Mouse (Mus musculus): ENCODE results near the gene Kif18b. TPM values are rescaled to one million over a fixed set of nuclear protein-coding genes. Genes with fewer than 3 reads are reported as not detected.

Gene Kif18b
- polyA plus RNA-seq, 1 experiment from 2014 or later: 1.9 TPM

GRCm38 (mm10) chr11:102930672-102931071 is 5.7 kb upstream of the Kif18b start:
- Histone ChIP-seq H3K9ac (replicated peaks) (no peak overlapping the region), H3K36me3 (no peaks in the 10 kb centered on the region), H3K27me3 (replicated peaks) (peaks cover 23% of the 10 kb centered on the region; the same call in 1 of the 2 replicates), H3K4me2 (no peak overlapping the region), H3K27ac (replicated peaks) (no peak overlapping the region), H3K4me1 (no peaks in the 10 kb centered on the region), H3K9me3 (replicated peaks) (no peaks in the 10 kb centered on the region), H3K4me3 (replicated peaks) (no peak overlapping the region)
- no peak for ATAC-seq (ENCODE audit: low FRiP score)
- WGBS: 88% methylated on average over 10 of the region's 10 CpGs

GRCm38 (mm10) chr11:102925351-102925717 is 410 bp upstream of the Kif18b start:
- Histone ChIP-seq H3K4me3 (replicated peaks) (peak overlapping the region; percentile 62), H3K36me3 (no peaks in the 10 kb centered on the region), H3K27me3 (replicated peaks) (peaks cover 5% of the 10 kb centered on the region; the same call in 1 of the 2 replicates), H3K4me2 (peak overlapping the region; percentile 94), H3K27ac (replicated peaks) (peak overlapping the region; percentile 74), H3K9ac (replicated peaks) (peak overlapping the region; percentile 46), H3K4me1 (peaks cover 11% of the 10 kb centered on the region), H3K9me3 (replicated peaks) (no peaks in the 10 kb centered on the region)
- 0 out of 2 replicates have a peak, but pooled peaks have one; percentile 28 for ATAC-seq (ENCODE audit: low FRiP score)
- WGBS: 1% methylated on average over 10 of the region's 10 CpGs

GRCm38 (mm10) chr11:102921491-102921890 is 3.4 kb downstream of the Kif18b start:
- ATAC-seq (ENCODE audit: low FRiP score): no peak
- no peaks in the 10 kb centered on the region for H3K9me3 ChIP-seq (replicated peaks)
- H3K36me3 ChIP-seq: no peaks in the 10 kb centered on the region
- no peaks in the 10 kb centered on the region for H3K27me3 ChIP-seq (replicated peaks)
- H3K4me3 ChIP-seq (replicated peaks): no peak overlapping the region
- WGBS: 74% methylated on average over 6 of the region's 6 CpGs
- H3K9ac ChIP-seq (replicated peaks): 0 out of 2 replicates have a peak overlapping the region, but pooled peaks have one; percentile 17
- peaks cover 11% of the 10 kb centered on the region for H3K4me1 ChIP-seq
- H3K27ac ChIP-seq (replicated peaks): no peak overlapping the region
- H3K4me2 ChIP-seq: no peak overlapping the region

- no peaks in the 10 kb centered on the region for H3K36me3 ChIP-seq
- H3K4me2 ChIP-seq: no peak overlapping the region
- ATAC-seq (ENCODE audit: low FRiP score): no peak
- H3K4me1 ChIP-seq: 0 out of 2 replicates have a peak, but pooled peaks cover 2% of the 10 kb centered on the region
- no peak overlapping the region for H3K4me3 ChIP-seq (replicated peaks)
- 60% methylated on average over 4 of the region's 4 CpGs for WGBS
- H3K27ac ChIP-seq (replicated peaks): no peak overlapping the region
- no peak overlapping the region for H3K9ac ChIP-seq (replicated peaks)
- H3K27me3 ChIP-seq (replicated peaks): no peaks in the 10 kb centered on the region
- H3K9me3 ChIP-seq (replicated peaks): no peaks in the 10 kb centered on the region
Observed at GRCm38 (mm10) chr11:102918077-102918476, 6.8 kb downstream of the Kif18b start.

- Histone ChIP-seq H3K4me2 (no peak overlapping the region), H3K9ac (replicated peaks) (no peak overlapping the region), H3K27me3 (replicated peaks) (no peaks in the 10 kb centered on the region), H3K4me3 (replicated peaks) (no peak overlapping the region), H3K36me3 (no peaks in the 10 kb centered on the region), H3K27ac (replicated peaks) (no peak overlapping the region), H3K4me1 (0 out of 2 replicates have a peak, but pooled peaks cover 3% of the 10 kb centered on the region), H3K9me3 (replicated peaks) (no peaks in the 10 kb centered on the region)
- 94% methylated on average over 9 of the region's 9 CpGs for WGBS
- no peak for ATAC-seq (ENCODE audit: low FRiP score)
Observed at GRCm38 (mm10) chr11:102915380-102915779, 9.5 kb downstream of the Kif18b start.

- no peak for ATAC-seq (ENCODE audit: low FRiP score)
- no peak overlapping the region for H3K9ac ChIP-seq (replicated peaks)
- 54% methylated on average over 7 of the region's 7 CpGs for WGBS
Observed at GRCm38 (mm10) chr11:102911376-102911775, 13.5 kb downstream of the Kif18b start.

GRCm38 (mm10) chr11:102903654-102904053 is 21.3 kb downstream of the Kif18b start:
- WGBS: 62% methylated on average over 7 of the region's 7 CpGs
- no peak overlapping the region for H3K27ac ChIP-seq (replicated peaks)
- ATAC-seq (ENCODE audit: low FRiP score): no peak
- H3K4me2 ChIP-seq: no peak overlapping the region
- H3K36me3 ChIP-seq: no peaks in the 10 kb centered on the region
- peaks cover 17% of the 10 kb centered on the region for H3K4me1 ChIP-seq
- H3K4me3 ChIP-seq (replicated peaks): no peak overlapping the region
- peaks cover 8% of the 10 kb centered on the region; the same call in 1 of the 2 replicates for H3K27me3 ChIP-seq (replicated peaks)
- no peaks in the 10 kb centered on the region for H3K9me3 ChIP-seq (replicated peaks)
- H3K9ac ChIP-seq (replicated peaks): no peak overlapping the region

More at GRCm38 (mm10) chr11:102911376-102911775, 13.5 kb downstream of the Kif18b start:
- Histone ChIP-seq H3K4me3 (replicated peaks) (no peak overlapping the region), H3K4me1 (0 out of 2 replicates have a peak, but pooled peaks cover 3% of the 10 kb centered on the region), H3K36me3 (no peaks in the 10 kb centered on the region), H3K9me3 (replicated peaks) (no peaks in the 10 kb centered on the region), H3K4me2 (no peak overlapping the region), H3K27me3 (replicated peaks) (no peaks in the 10 kb centered on the region), H3K27ac (replicated peaks) (no peak overlapping the region)

GRCm38 (mm10) chr11:102902107-102902506 is 22.8 kb downstream of the Kif18b start:
- Histone ChIP-seq H3K27ac (replicated peaks) (no peak overlapping the region), H3K4me1 (peaks cover 25% of the 10 kb centered on the region), H3K4me3 (replicated peaks) (no peak overlapping the region), H3K9ac (replicated peaks) (no peak overlapping the region), H3K27me3 (replicated peaks) (peaks cover 9% of the 10 kb centered on the region; the same call in 1 of the 2 replicates), H3K9me3 (replicated peaks) (no peaks in the 10 kb centered on the region), H3K36me3 (no peaks in the 10 kb centered on the region), H3K4me2 (no peak overlapping the region)
- 82% methylated on average over 5 of the region's 5 CpGs for WGBS
- no peak for ATAC-seq (ENCODE audit: low FRiP score)

GRCm38 (mm10) chr11:102901199-102901598 is 23.7 kb downstream of the Kif18b start:
- H3K9ac ChIP-seq (replicated peaks): no peak overlapping the region
- peaks cover 14% of the 10 kb centered on the region for H3K27me3 ChIP-seq (replicated peaks)
- WGBS: 72% methylated on average over 4 of the region's 4 CpGs
- peaks cover 25% of the 10 kb centered on the region for H3K4me1 ChIP-seq
- H3K4me3 ChIP-seq (replicated peaks): no peak overlapping the region
- H3K4me2 ChIP-seq: no peak overlapping the region
- no peak for ATAC-seq (ENCODE audit: low FRiP score)
- H3K36me3 ChIP-seq: no peaks in the 10 kb centered on the region
- no peak overlapping the region for H3K27ac ChIP-seq (replicated peaks)
- no peaks in the 10 kb centered on the region for H3K9me3 ChIP-seq (replicated peaks)

- 11% methylated on average over 7 of the region's 7 CpGs for WGBS
- Histone ChIP-seq H3K27me3 (replicated peaks) (peaks cover 18% of the 10 kb centered on the region), H3K4me1 (peaks cover 25% of the 10 kb centered on the region)
Observed at GRCm38 (mm10) chr11:102900763-102901162, 24.2 kb downstream of the Kif18b start, which contains the start of gene Gfap. Gene Gfap, minus strand, starts transcription at chr11:102900912.

GRCm38 (mm10) chr11:102898408-102898807 is 26.5 kb downstream of the Kif18b start:
- WGBS: 63% methylated on average over 9 of the region's 9 CpGs
- Histone ChIP-seq H3K27ac (replicated peaks) (peak overlapping the region; percentile 30; the same call in 1 of the 2 replicates), H3K36me3 (no peaks in the 10 kb centered on the region), H3K4me1 (peaks cover 13% of the 10 kb centered on the region), H3K4me3 (replicated peaks) (no peak overlapping the region), H3K9ac (replicated peaks) (no peak overlapping the region), H3K27me3 (replicated peaks) (peaks cover 40% of the 10 kb centered on the region), H3K4me2 (no peak overlapping the region), H3K9me3 (replicated peaks) (no peaks in the 10 kb centered on the region)
- ATAC-seq (ENCODE audit: low FRiP score): peak; percentile 60; the same call in 1 of the 2 replicates

More at GRCm38 (mm10) chr11:102900763-102901162, 24.2 kb downstream of the Kif18b start, which contains the start of gene Gfap:
- Histone ChIP-seq H3K36me3 (no peaks in the 10 kb centered on the region), H3K27ac (replicated peaks) (no peak within 1 kb of the TSS), H3K4me2 (no peak within 1 kb of the TSS), H3K9ac (replicated peaks) (no peak within 1 kb of the TSS), H3K4me3 (replicated peaks) (no peak within 1 kb of the TSS), H3K9me3 (replicated peaks) (no peaks in the 10 kb centered on the region)
- ATAC-seq (ENCODE audit: low FRiP score): 0 out of 2 replicates have a peak, but pooled peaks have one; percentile 45

GRCm38 (mm10) chr11:102896641-102897040 is 28.3 kb downstream of the Kif18b start:
- Histone ChIP-seq H3K27me3 (replicated peaks) (peaks cover 53% of the 10 kb centered on the region), H3K27ac (replicated peaks) (no peak overlapping the region), H3K4me1 (peaks cover 21% of the 10 kb centered on the region), H3K9ac (replicated peaks) (no peak overlapping the region), H3K4me2 (no peak overlapping the region), H3K4me3 (replicated peaks) (no peak overlapping the region), H3K36me3 (no peaks in the 10 kb centered on the region), H3K9me3 (replicated peaks) (no peaks in the 10 kb centered on the region)
- no peak for ATAC-seq (ENCODE audit: low FRiP score)
- 79% methylated on average over 20 of the region's 20 CpGs for WGBS

Data from neural tube, embryonic 15.5 days (tissue).